Mouse (Mus musculus) thymus, postnatal 0 days (tissue): ENCODE measurements around the gene Mcemp1. TPM values are rescaled to one million over a fixed set of nuclear protein-coding genes. Genes with fewer than 3 reads are reported as not detected.

Source experiments
- polyA plus RNA-seq: library from polyadenylated mRNA; unstranded; fragments of >200 nt; fragmentation: Nextera tagmentation; extraction: Ambion mirVana; gene quantifications from 2 replicates; pipeline ENCODE4 v1.2.1, GENCODE M21; 2015

The Mcemp1 gene
- polyA plus RNA-seq, 1 experiment from 2014 or later: 0.88 TPM

Other genes with a start within 250 kb of the Mcemp1 start
- 2.6 and 3.0 TPM in 2 replicates for gene Pex11g, start 198.1 kb upstream of the Mcemp1 start, polyA plus RNA-seq
- gene Tex45, start 194.9 kb upstream of the Mcemp1 start, polyA plus RNA-seq: 0.10 TPM in 1 of 2 replicates, not detected in the other
- 21.4 and 23.0 TPM in 2 replicates for gene Zfp358, start 172.6 kb upstream of the Mcemp1 start, polyA plus RNA-seq
- 28.4 and 32.3 TPM in 2 replicates for gene Mcoln1, start 165.3 kb upstream of the Mcemp1 start, polyA plus RNA-seq
- 10.4 and 12.9 TPM in 2 replicates for gene Pnpla6, start 150.4 kb upstream of the Mcemp1 start, polyA plus RNA-seq
- 0.19 TPM in 1 of 2 replicates, not detected in the other for gene C330021F23Rik, start 97.8 kb upstream of the Mcemp1 start, polyA plus RNA-seq
- gene Camsap3, start 78.5 kb upstream of the Mcemp1 start, polyA plus RNA-seq: 0.81 and 1.1 TPM in 2 replicates
- gene Xab2, start 44.4 kb upstream of the Mcemp1 start, polyA plus RNA-seq: 62.2 and 64.3 TPM in 2 replicates
- gene Pet100, start 44.2 kb upstream of the Mcemp1 start, polyA plus RNA-seq: 182 and 202 TPM in 2 replicates
- 0.31 and 0.42 TPM in 2 replicates for gene Pcp2, start 40.2 kb upstream of the Mcemp1 start, polyA plus RNA-seq
- 114 and 120 TPM in 2 replicates for gene Stxbp2, start 34.8 kb upstream of the Mcemp1 start, polyA plus RNA-seq
- 1.0 and 1.5 TPM in 2 replicates for gene Retn, start 10.0 kb upstream of the Mcemp1 start, polyA plus RNA-seq
- gene Fcor, start 6.6 kb downstream of the Mcemp1 start, polyA plus RNA-seq: 1.6 and 2.1 TPM in 2 replicates
- 39.7 and 41.7 TPM in 2 replicates for gene Trappc5, start 10.5 kb downstream of the Mcemp1 start, polyA plus RNA-seq
- 0.31 and 0.37 TPM in 2 replicates for gene Fcer2a, start 28.4 kb downstream of the Mcemp1 start, polyA plus RNA-seq
- 0.10 and 0.18 TPM in 2 replicates for gene Clec4g, start 54.9 kb downstream of the Mcemp1 start, polyA plus RNA-seq
- 1.1 and 1.3 TPM in 2 replicates for gene Cd209a, start 83.2 kb downstream of the Mcemp1 start, polyA plus RNA-seq
- 0.22 and 0.29 TPM in 2 replicates for gene Cd209e, start 188.6 kb downstream of the Mcemp1 start, polyA plus RNA-seq
- gene Cd209d, start 212.8 kb downstream of the Mcemp1 start, polyA plus RNA-seq: 0.46 TPM in 2 replicates